Mouse (Mus musculus) E14TG2a.4 (cell line): ENCODE data around the gene Sfxn5.

Experiments
- H3K27me3 ChIP-seq: 2 replicates; pipeline ENCODE4 v1.6.1; 2014; ENCODE audit warnings: low read length, control low read depth; ENCODE audit not compliant: insufficient read depth
- H3K36me3 ChIP-seq: 2 replicates; pipeline ENCODE4 v1.6.1; 2014; ENCODE audit warnings: low read length, control low read depth; ENCODE audit not compliant: insufficient read depth
- H3K4me1 ChIP-seq: replicated peaks from 2 replicates; pipeline ENCODE4 v1.6.1; 2014; ENCODE audit warnings: low read depth, low read length, control low read depth
- H3K4me3 ChIP-seq: replicated peaks from 2 replicates; pipeline ENCODE4 v1.5.1; 2014; ENCODE audit warnings: mild to moderate bottlenecking, low read length
- H3K9me3 ChIP-seq: 2 replicates; pipeline ENCODE4 v1.6.1; 2014; ENCODE audit warnings: low read length, control low read depth
- CTCF ChIP-seq: conservative IDR thresholded peaks from 2 replicates; pipeline ENCODE4 v1.5.1; 2014; ENCODE audit warnings: low read length
- NANOG ChIP-seq: IDR thresholded peaks from 2 replicates; pipeline ENCODE4 v1.6.1; 2014; ENCODE audit warnings: borderline replicate concordance, low read length, mixed read lengths
- POU5F1 ChIP-seq: IDR thresholded peaks from 2 replicates; pipeline ENCODE4 v1.6.1; 2014; ENCODE audit warnings: low read length, borderline replicate concordance

The Sfxn5 gene

GRCm38 (mm10) chr6:85189911-85190591, 143.2 kb downstream of the Sfxn5 start:
- TF ChIP-seq CTCF (no peak), POU5F1 (no peak), NANOG (no peak)
- Histone ChIP-seq H3K4me3 (peak overlapping the region; percentile 23; the same call in 1 of the 2 replicates), H3K9me3 (no peaks in the 10 kb centered on the region), H3K27me3 (peaks cover 97% of the 10 kb centered on the region), H3K36me3 (no peaks in the 10 kb centered on the region), H3K4me1 (peaks cover 58% of the 10 kb centered on the region)

GRCm38 (mm10) chr6:85189361-85189760, 143.9 kb downstream of the Sfxn5 start:
- Histone ChIP-seq H3K9me3 (no peaks in the 10 kb centered on the region), H3K27me3 (peaks cover 96% of the 10 kb centered on the region), H3K4me1 (peaks cover 55% of the 10 kb centered on the region), H3K4me3 (no peak overlapping the region), H3K36me3 (no peaks in the 10 kb centered on the region)
- no peak for TF ChIP-seq NANOG
- no peak for TF ChIP-seq POU5F1
- TF ChIP-seq CTCF: no peak

- H3K4me1 ChIP-seq: peaks cover 46% of the 10 kb centered on the region
- TF ChIP-seq CTCF (no peak), NANOG (no peak), POU5F1 (no peak)
- H3K27me3 ChIP-seq: peaks cover 94% of the 10 kb centered on the region
- H3K4me3 ChIP-seq: peak overlapping the region; percentile 71
- H3K9me3 ChIP-seq: no peaks in the 10 kb centered on the region
- H3K36me3 ChIP-seq: no peaks in the 10 kb centered on the region
Observed at GRCm38 (mm10) chr6:85188256-85189110, 144.7 kb downstream of the Sfxn5 start.

- no peak for TF ChIP-seq POU5F1
- TF ChIP-seq NANOG: no peak
- no peak for TF ChIP-seq CTCF
- Histone ChIP-seq H3K4me3 (peak within 1 kb of the TSS; percentile 72), H3K27me3 (peaks cover 89% of the 10 kb centered on the region), H3K36me3 (no peaks in the 10 kb centered on the region), H3K9me3 (no peaks in the 10 kb centered on the region), H3K4me1 (peaks cover 44% of the 10 kb centered on the region)
Observed at GRCm38 (mm10) chr6:85187340-85188211, 145.6 kb downstream of the Sfxn5 start, which contains the start of gene Emx1. Gene Emx1, plus strand, starts transcription at chr6:85187438.

GRCm38 (mm10) chr6:85186744-85187059, 146.5 kb downstream of the Sfxn5 start:
- no peaks in the 10 kb centered on the region for H3K36me3 ChIP-seq
- H3K9me3 ChIP-seq: no peaks in the 10 kb centered on the region
- peaks cover 81% of the 10 kb centered on the region for H3K27me3 ChIP-seq
- TF ChIP-seq NANOG (no peak), POU5F1 (no peak), CTCF (no peak)
- H3K4me3 ChIP-seq: peak overlapping the region; percentile 72
- H3K4me1 ChIP-seq: peaks cover 44% of the 10 kb centered on the region

GRCm38 (mm10) chr6:85186033-85186743, 147.0 kb downstream of the Sfxn5 start:
- Histone ChIP-seq H3K27me3 (peaks cover 81% of the 10 kb centered on the region), H3K36me3 (no peaks in the 10 kb centered on the region), H3K4me3 (peak overlapping the region; percentile 72), H3K9me3 (no peaks in the 10 kb centered on the region), H3K4me1 (peaks cover 44% of the 10 kb centered on the region)
- TF ChIP-seq POU5F1: no peak
- no peak for TF ChIP-seq CTCF

- Histone ChIP-seq H3K36me3 (no peaks in the 10 kb centered on the region), H3K4me1 (peaks cover 28% of the 10 kb centered on the region), H3K4me3 (no peak overlapping the region), H3K27me3 (peaks cover 69% of the 10 kb centered on the region), H3K9me3 (no peaks in the 10 kb centered on the region)
- TF ChIP-seq POU5F1 (no peak), CTCF (no peak), NANOG (no peak)
Observed at GRCm38 (mm10) chr6:85183951-85184350, 149.3 kb downstream of the Sfxn5 start.

GRCm38 (mm10) chr6:85180036-85180435, 153.2 kb downstream of the Sfxn5 start:
- no peak overlapping the region for H3K4me3 ChIP-seq
- H3K27me3 ChIP-seq: peaks cover 51% of the 10 kb centered on the region
- H3K4me1 ChIP-seq: no peaks in the 10 kb centered on the region
- no peak for TF ChIP-seq POU5F1
- TF ChIP-seq CTCF: no peak
- no peak for TF ChIP-seq NANOG
- H3K9me3 ChIP-seq: no peaks in the 10 kb centered on the region
- H3K36me3 ChIP-seq: no peaks in the 10 kb centered on the region
